Mouse (Mus musculus) R1 (cell line): ENCODE measurements at regions not wholly inside any gene's neighbourhood (a gene's known extent, or its start where the extent isn't known, plus 50 kb on each side); places are given as distances from the start of the nearest gene placed in this dataset.
A peak's percentile ranks its signal among the peaks of the same experiment; 100 is the strongest.

Source experiments
- DNase-seq: peaks from one replicate; pipeline ENCODE4 v3.0.0-alpha.2; 2018; ENCODE audit warnings: low read depth, low spot score

GRCm38 (mm10) chr15:96521125-96521455 lies 60.4 kb upstream of the Scaf11 start:
- no peak for DNase-seq

DNA sequence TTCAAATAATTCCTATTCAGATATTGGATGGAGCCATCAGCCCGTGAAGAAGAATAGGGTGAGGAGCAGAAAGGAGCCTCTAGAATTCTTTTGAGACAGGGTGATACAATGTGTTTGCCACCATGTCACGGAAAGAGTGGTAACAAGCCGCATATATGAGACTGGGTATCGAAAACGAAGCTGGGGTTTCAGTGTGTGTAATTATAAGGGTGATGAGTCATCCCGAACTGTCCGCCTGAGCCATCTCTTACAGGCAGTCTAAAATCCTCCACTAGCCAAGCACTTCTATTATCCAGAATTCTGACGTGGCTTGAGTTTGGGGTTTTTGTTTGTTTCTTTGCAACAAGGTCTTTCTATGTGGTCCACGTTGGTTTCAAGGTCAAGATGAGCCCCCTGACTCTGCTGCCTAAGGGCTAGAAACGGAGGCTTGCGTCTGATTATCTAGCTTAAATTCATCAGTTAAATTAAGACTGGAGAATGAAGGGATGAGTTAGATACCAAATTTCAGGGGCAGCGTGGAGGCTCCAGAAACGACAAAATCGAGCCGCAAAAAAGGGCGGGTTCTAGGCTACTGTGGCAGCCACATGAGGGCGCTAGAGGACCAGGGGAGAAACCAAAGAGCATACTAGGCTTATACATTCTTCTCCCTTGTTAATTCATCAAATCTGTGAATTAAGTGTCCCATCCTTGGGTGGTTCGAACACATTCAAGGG lies 59.9 kb upstream of the Scaf11 start:
- DNase-seq: peak; percentile 60

DNA sequence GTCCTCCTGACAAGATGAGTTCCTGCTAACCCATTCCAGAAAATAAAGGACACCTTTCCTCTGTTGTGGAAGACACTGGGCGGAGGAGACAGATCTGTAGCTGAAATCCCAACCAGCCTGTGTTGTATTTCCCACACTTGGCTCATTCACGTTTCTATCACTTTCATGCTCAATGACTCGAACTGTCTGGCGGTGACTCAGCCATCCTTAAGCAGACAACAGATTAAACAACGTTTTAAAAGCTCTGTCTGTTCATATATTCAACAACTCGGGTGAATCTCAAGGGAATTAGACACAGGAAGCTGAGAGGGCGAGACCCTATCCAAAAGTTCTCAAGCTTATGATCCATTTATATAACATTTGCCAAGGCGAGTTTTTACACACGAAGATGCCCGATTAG lies 57.5 kb upstream of the Scaf11 start:
- no peak for DNase-seq

DNA sequence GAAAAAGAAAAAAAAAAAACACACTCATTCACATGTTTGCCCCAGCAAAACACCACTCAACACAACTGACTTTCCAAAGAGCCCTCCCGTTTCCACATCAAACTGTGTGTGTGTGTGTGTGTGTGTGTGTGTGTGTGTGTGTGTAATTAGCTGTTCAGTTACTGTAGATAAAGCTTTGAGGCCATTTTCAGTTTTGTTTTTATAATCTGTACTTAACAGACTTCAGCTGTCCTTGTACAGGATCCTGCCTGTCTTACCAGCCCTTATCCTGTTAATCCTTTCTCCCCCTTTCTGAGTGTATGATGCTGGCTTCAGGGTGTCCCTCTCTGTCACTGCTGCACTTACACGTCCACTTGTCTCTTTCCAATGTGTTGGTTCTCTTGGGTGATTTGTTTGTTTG lies 55.0 kb upstream of the Scaf11 start:
- DNase-seq: no peak

- no peak for DNase-seq
Observed at GRCm38 (mm10) chr15:96512636-96513035, 52.0 kb upstream of the Scaf11 start.
